Mouse (Mus musculus) small intestine, adult 2 months (tissue): ENCODE data around the gene Bcas3. TPM values are rescaled to one million over a fixed set of nuclear protein-coding genes. Genes with fewer than 3 reads are reported as not detected.
"Not testable (repeated sequence)": the region's sequence is repeated elsewhere in the genome, so short reads cannot be mapped to it uniquely, and the experiment has no call there.

Source experiments
- H3K27ac ChIP-seq: fragments of 200-500 bp; 2 replicates; pipeline ENCODE4 v1.5.1; 2012; ENCODE audit warnings: low read depth, low read length, control low read depth, inconsistent platforms; ENCODE audit not compliant: insufficient read depth
- H3K27me3 ChIP-seq: fragments of 200-500 bp; 2 replicates; pipeline ENCODE4 v1.6.1; 2012; ENCODE audit warnings: mild to moderate bottlenecking, moderate library complexity, low read length, inconsistent platforms; ENCODE audit not compliant: control insufficient read depth, insufficient read depth
- H3K36me3 ChIP-seq: fragments of 200-500 bp; 2 replicates; pipeline ENCODE4 v1.6.1; 2012; ENCODE audit warnings: mild to moderate bottlenecking, low read length, control low read depth, inconsistent platforms; ENCODE audit not compliant: control insufficient read depth, insufficient read depth
- H3K4me1 ChIP-seq: fragments of 200-500 bp; 2 replicates; pipeline ENCODE4 v1.6.1; 2012; ENCODE audit warnings: low read length, inconsistent platforms, mixed read lengths; ENCODE audit not compliant: control insufficient read depth, insufficient read depth, insufficient read length
- H3K4me3 ChIP-seq: fragments of 200-500 bp; 2 replicates; pipeline ENCODE4 v1.5.1; 2012; ENCODE audit warnings: low read depth, mild to moderate bottlenecking, control low read depth, inconsistent platforms, low read length, moderate library complexity
- CTCF ChIP-seq: fragments of 200-500 bp; IDR thresholded peaks from 2 replicates; pipeline ENCODE4 v1.5.1; 2012; ENCODE audit warnings: low read depth, mild to moderate bottlenecking, control low read depth, inconsistent platforms, low read length, moderate library complexity, mixed read lengths; ENCODE audit not compliant: insufficient replicate concordance, insufficient read length; ENCODE audit errors: extremely low read depth
- POLR2A ChIP-seq: fragments of 200-500 bp; IDR thresholded peaks from 2 replicates; pipeline ENCODE4 v1.6.1; 2012; ENCODE audit warnings: low read depth, mild to moderate bottlenecking, control low read depth, inconsistent platforms, low read length, moderate library complexity
- WGBS: fragments of 180-500 bp; shearing (Covaris S2); methylation state at CpG from one replicate; pipeline ENCODE4 v1.1.7; 2018; 5-methylcytosine and 5-hydroxymethylcytosine counted together
- polyA plus RNA-seq: library from polyadenylated mRNA; depleted of rRNA; stranded (reverse); fragments of >200 nt; gene quantifications from 2 replicates; pipeline ENCODE4 v1.2.3, GENCODE M21; 2012

Bcas3 gene
- polyA plus RNA-seq, 1 experiment, result 32.1 TPM

DNA sequence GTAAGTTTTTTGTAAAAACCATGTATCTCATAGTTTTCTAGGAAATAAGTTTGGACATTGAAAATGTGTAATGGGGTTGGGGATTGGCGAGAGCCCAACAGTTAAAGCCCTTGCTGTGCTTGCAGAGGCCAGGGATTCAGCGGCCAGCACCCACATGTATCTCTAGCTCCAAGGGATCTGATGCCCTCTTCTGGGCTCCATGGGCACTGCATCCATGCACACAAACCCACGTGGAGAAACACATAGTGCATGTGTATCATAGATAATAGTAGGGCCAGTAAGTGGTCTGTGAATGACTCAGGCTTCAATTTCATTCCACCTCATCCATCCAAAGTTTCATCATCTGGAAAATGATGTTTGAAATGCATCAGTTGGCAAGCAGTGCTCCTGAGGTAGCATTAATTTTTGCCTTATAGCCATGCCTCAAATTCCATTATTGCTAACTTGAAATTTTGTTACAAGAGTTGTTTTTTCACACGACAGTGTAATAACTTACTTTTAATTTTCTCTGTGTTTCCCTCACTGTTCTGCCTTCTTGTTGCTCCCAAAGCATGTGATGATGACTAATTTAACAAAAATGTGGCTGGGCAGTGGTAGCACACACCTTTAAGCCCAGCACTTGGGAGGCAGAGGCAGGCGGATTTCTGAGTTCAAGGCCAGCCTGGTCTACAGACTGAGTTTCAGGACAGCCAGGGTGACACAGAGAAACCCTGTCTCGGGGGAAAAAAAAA lies 129.9 kb downstream of the Bcas3 start:
- H3K4me1 ChIP-seq, result no peaks in the 10 kb centered on the region
- 81% methylated on average over 6 of the region's 6 CpGs for WGBS
- no peak overlapping the region for H3K27ac ChIP-seq
- H3K27me3 ChIP-seq, result no peaks in the 10 kb centered on the region
- TF ChIP-seq POLR2A, result no peak
- TF ChIP-seq CTCF, result peak; percentile 40; the same call in 1 of the 2 replicates
- peaks cover 2% of the 10 kb centered on the region; the same call in 1 of the 2 replicates for H3K36me3 ChIP-seq
- H3K4me3 ChIP-seq, result no peak overlapping the region

DNA sequence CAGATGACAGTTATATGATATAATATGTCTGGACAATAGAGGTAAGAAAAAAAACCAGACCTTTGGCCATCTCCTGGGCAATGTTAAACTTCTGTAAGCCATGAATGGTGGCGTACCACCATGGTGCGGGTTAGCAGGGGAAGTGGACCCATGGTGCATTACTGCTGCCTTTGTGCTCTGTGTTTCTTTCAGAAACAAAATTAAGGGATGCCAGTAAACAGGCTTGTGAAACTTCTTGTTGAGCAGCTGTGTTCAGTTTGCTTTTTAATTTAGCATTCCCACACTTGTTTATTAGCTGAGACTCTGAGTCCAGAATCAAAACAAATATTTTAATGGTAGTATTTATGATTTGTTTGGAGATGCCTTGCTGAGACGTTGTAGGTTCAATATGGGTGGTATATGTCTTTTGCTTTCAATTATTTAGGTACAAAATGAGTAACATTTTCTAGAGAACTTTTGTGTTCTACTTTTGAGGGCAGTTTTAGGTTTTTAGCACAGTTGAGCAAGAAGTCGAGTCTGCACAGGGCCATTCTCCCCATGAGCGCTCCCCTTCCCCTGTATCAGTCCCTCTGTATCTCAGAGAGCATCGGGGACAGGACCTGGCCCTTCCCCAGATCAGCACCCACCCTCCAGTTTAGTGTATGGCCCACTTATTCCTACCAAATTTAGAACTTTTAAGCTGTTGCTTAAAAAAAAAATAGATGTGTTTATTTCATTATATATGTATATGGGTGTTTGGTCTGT lies 132.4 kb downstream of the Bcas3 start:
- Histone ChIP-seq H3K4me3 (no peak overlapping the region), H3K4me1 (no peaks in the 10 kb centered on the region), H3K27me3 (no peaks in the 10 kb centered on the region), H3K36me3 (peaks cover 2% of the 10 kb centered on the region; the same call in 1 of the 2 replicates), H3K27ac (no peak overlapping the region)
- 81% methylated on average over 6 of the region's 6 CpGs for WGBS
- no peak for TF ChIP-seq CTCF
- TF ChIP-seq POLR2A, result no peak

DNA sequence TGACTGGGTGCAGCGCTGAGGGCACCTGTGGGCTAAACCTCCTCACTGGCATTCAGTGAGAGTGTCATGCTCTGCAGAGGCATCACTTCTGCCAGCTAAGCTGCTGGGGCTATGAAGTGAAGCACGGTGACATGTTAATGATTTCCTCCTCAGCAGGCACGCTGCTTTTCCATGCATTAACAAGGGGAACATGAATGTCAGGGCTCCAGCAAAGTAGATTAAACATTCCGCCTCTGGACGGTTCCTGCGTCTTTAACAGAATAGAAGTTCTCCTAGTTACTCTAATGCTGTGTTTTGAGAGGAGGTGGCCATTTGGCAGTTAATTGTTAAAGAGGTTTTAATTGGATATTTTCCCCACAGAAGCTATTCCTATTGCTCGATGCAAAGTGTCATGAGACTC lies 134.5 kb downstream of the Bcas3 start:
- no peak overlapping the region for H3K27ac ChIP-seq
- no peak overlapping the region for H3K4me3 ChIP-seq
- no peaks in the 10 kb centered on the region for H3K27me3 ChIP-seq
- no peaks in the 10 kb centered on the region for H3K4me1 ChIP-seq
- H3K36me3 ChIP-seq, result peaks cover 2% of the 10 kb centered on the region; the same call in 1 of the 2 replicates
- 80% methylated on average over 7 of the region's 7 CpGs for WGBS
- TF ChIP-seq CTCF (no peak), POLR2A (no peak)

DNA sequence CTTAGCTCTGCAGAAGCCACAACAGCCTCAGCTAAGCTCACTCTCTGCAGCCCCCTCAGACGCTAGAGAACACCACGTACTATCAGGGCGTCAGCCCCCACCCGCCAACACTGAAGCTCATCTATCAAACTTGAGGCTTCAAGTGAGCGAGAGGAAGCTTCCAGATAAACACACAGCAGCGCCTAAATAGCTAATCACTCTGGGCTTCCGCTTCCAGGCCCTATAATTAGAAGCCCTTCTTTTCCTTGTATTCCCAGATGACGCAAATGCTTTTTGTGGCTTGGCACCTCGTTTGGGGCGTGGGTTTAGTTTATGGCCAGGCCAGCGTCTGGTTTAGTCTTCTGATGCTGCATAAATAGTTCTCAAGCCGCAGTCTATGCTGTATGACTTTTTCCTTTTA lies 139.3 kb downstream of the Bcas3 start:
- Histone ChIP-seq H3K36me3 (0 out of 2 replicates have a peak, but pooled peaks cover 1% of the 10 kb centered on the region), H3K4me3 (no peak overlapping the region), H3K27me3 (no peaks in the 10 kb centered on the region), H3K4me1 (no peaks in the 10 kb centered on the region), H3K27ac (no peak overlapping the region)
- no peak for TF ChIP-seq CTCF
- no peak for TF ChIP-seq POLR2A
- WGBS, result 27% methylated on average over 12 of the region's 12 CpGs

DNA sequence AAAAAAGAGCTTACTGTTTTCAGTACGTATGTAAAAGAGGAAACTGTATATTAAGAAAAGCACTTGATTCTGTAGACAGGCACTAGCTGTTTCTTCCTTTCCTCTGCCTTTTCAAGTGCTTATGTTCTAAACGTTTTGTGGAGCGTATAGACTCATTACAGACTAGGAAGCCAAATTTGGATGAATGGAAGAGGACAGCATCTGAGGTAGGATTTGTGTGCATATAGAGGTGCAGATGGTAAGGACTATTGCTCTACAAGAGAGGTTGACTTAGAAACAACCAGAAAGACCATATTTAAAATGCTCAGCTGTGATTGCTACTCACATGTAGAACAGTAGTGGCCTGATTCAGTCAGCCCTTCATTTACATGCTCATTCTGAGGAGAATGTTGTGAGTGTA lies 139.7 kb downstream of the Bcas3 start:
- 0 out of 2 replicates have a peak, but pooled peaks cover 1% of the 10 kb centered on the region for H3K36me3 ChIP-seq
- H3K27me3 ChIP-seq, result no peaks in the 10 kb centered on the region
- H3K27ac ChIP-seq, result no peak overlapping the region
- H3K4me3 ChIP-seq, result no peak overlapping the region
- 63% methylated on average over 3 of the region's 3 CpGs for WGBS
- H3K4me1 ChIP-seq, result no peaks in the 10 kb centered on the region
- TF ChIP-seq POLR2A, result no peak
- TF ChIP-seq CTCF, result no peak

DNA sequence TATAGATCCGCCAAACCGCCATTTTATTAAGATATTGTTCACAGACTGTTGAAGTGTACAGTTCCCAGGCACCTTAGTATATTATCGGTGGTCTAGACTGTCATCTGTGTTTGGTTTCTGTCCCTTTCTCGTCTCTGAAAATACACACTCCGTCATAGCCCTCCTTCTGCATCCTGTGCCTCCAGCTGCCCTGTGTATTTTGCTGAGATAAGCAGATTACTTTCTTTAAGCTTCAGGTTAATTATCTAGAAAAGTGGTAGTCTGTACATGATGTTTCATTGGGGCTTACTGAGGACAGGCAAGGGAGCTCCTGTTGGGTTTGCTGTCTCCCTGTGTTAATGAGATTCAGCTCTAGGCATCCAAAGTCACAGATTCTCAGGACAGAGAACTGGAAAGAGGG lies 146.6 kb downstream of the Bcas3 start:
- 83% methylated on average over 5 of the region's 5 CpGs for WGBS
- 0 out of 2 replicates have a peak, but pooled peaks cover 1% of the 10 kb centered on the region for H3K36me3 ChIP-seq
- no peak overlapping the region for H3K4me3 ChIP-seq
- no peaks in the 10 kb centered on the region for H3K4me1 ChIP-seq
- H3K27ac ChIP-seq, result no peak overlapping the region
- TF ChIP-seq POLR2A, result no peak
- TF ChIP-seq CTCF, result no peak
- no peaks in the 10 kb centered on the region for H3K27me3 ChIP-seq

DNA sequence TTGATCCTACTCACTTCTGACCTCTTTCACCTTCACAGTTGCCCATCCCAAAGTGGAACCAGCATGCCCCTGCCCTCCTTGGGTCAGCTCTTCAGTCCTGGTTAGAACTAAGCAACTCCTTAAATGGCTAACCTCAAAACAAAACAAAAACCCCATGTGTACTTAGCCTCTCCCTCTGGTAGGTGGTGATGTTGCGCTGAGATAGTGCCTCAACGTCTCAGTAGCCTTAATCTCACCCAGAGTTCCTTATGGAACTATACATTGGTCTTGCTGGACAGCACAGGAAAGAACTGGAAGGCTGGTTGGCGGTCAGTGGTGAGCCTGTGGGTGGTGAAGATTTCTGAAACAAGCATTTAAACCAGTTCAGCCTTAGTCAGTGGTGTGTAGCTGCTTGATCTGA lies 149.1 kb downstream of the Bcas3 start:
- Histone ChIP-seq H3K27me3 (no peaks in the 10 kb centered on the region), H3K4me3 (no peak overlapping the region), H3K27ac (no peak overlapping the region), H3K4me1 (no peaks in the 10 kb centered on the region), H3K36me3 (no peaks in the 10 kb centered on the region)
- no peak for TF ChIP-seq POLR2A
- no peak for TF ChIP-seq CTCF
- WGBS, result 64% methylated on average over 3 of the region's 3 CpGs

DNA sequence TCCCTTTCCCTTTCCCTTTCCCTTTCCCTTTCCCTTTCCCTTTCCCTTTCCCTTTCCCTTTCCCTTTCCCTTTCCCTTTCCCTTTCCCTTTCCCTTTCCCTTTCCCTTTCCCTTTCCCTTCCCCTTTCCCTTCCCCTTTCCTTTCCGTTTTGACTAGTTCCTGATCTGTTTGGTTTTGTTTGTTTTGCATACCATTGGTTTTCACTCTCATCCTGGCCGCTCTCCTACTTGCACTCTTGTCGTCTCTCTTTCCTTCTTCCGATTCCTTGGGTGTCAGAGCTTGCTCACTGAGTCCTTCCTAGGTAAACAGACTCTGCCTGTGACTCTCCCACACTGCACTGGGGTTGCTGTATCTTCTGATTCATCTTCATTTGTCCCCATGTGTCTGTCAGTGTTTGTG lies 151.8 kb downstream of the Bcas3 start:
- WGBS, result 42% methylated on average over 4 of the region's 4 CpGs
- not testable (repeated sequence) for H3K4me1 ChIP-seq, H3K4me3 ChIP-seq, H3K27me3 ChIP-seq, H3K27ac ChIP-seq, H3K36me3 ChIP-seq
